Comparison of ENCODE assay signal across 13 mouse cellular contexts in the genomic region with DNA sequence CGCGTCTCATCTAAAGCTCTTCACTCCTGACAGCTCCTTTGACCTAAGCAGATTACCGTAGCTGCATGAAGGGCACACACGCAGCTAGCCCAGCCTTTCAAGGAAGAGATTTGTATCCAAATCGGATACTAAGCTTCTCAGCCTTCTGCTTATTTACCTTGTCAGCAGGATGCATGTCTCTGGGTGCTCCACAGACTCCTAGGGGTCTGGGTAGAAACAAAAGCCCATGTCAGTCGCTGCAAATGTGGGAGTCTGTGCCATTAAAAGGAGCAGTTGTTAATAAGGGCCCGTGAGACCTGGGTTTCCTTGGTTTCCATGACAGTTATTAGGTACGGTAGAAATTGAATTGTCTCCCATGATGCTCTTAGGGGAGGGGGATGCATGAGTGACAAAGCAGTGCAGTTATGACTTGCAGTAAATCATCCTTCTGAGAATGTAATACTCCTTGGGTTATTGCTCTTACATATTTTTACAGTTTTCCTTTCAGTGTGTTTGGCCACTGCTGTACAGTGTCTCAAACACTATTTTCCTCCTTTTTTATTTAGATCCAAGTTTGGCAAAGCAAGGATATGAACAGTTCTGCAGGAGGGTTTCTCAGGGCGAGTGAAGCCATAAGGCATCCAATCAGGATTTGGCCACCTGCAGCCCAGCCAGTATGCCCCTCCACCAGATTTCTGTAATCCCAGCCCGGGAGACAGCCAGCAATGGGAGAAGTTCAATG.
A peak's percentile ranks its signal among the peaks of the same experiment; 100 is the strongest.
DNase-seq lines count a peak whose midpoint lies in the region; ATAC-seq lines count a peak whose summit lies in the region.
"Had no signal": no experiment of that assay in that cellular context is flagged by ENCODE, and none has a peak within 500 bp of the region (broad histone marks: within the 10 kb centered on the region; RNA-seq: fewer than 3 reads in every experiment).

No protein-coding gene starts in this region.

- no peak for DNase-seq in heart, postnatal 4 days
- DNase-seq in embryonic facial prominence, embryonic 14.5 days (ENCODE audit: low spot score): no peak
- DNase-seq in urinary bladder, adult 2 months (ENCODE audit: low spot score): no peak
- no peak for DNase-seq in ovary, postnatal 10 days (ENCODE audit: low spot score)
- DNase-seq: adrenal gland, postnatal 10 days; cerebellum, adult 18-20 months; gastrocnemius, postnatal 36 days; kidney, adult 8-10 months had no signal

- 12% methylated on average over 10 of the region's 10 CpGs for WGBS in heart, embryonic 13.5 days
- 7% methylated on average over 10 of the region's 10 CpGs for WGBS in embryonic facial prominence, embryonic 14.5 days
- 3% methylated on average over 10 of the region's 10 CpGs for WGBS in hindbrain, embryonic 15.5 days
- 9% methylated on average over 10 of the region's 10 CpGs for WGBS in neural tube, embryonic 13.5 days
- 21% methylated on average over 10 of the region's 10 CpGs for WGBS in kidney, embryonic 16.5 days

- H3K4me3 ChIP-seq in heart, embryonic 13.5 days: 0 out of 2 replicates have a peak overlapping the region, but pooled peaks have one; percentile 1
- H3K4me3 ChIP-seq in embryonic facial prominence, embryonic 14.5 days (ENCODE audit: low read depth, low read length): no peak overlapping the region
- peak overlapping the region; percentile 17; the same call in 1 of the 2 replicates for H3K4me3 ChIP-seq in hindbrain, embryonic 15.5 days
- peak overlapping the region; percentile 3 for H3K4me3 ChIP-seq in neural tube, embryonic 13.5 days
- no peak overlapping the region for H3K4me3 ChIP-seq in kidney, embryonic 16.5 days (ENCODE audit: low read length)

- no peak overlapping the region for H3K27ac ChIP-seq in heart, embryonic 13.5 days (replicated peaks)
- no peak overlapping the region for H3K27ac ChIP-seq in embryonic facial prominence, embryonic 14.5 days (replicated peaks; ENCODE audit: low read depth, low read length)
- peak overlapping the region; percentile 65 for H3K27ac ChIP-seq in hindbrain, embryonic 15.5 days (replicated peaks)
- peak overlapping the region; percentile 61 for H3K27ac ChIP-seq in neural tube, embryonic 13.5 days (replicated peaks)
- H3K27ac ChIP-seq in kidney, embryonic 16.5 days (ENCODE audit: low read length): no peak overlapping the region

- no peaks in the 10 kb centered on the region for H3K9me3 ChIP-seq in heart, embryonic 13.5 days
- no peaks in the 10 kb centered on the region for H3K9me3 ChIP-seq in embryonic facial prominence, embryonic 14.5 days (ENCODE audit: control insufficient read depth, low read length)
- H3K9me3 ChIP-seq in hindbrain, embryonic 15.5 days: no peaks in the 10 kb centered on the region
- no peaks in the 10 kb centered on the region for H3K9me3 ChIP-seq in neural tube, embryonic 13.5 days
- no peaks in the 10 kb centered on the region for H3K9me3 ChIP-seq in kidney, embryonic 16.5 days (ENCODE audit: low read length)

- peak overlapping the region; percentile 42 for H3K4me2 ChIP-seq in heart, embryonic 13.5 days
- peak overlapping the region; percentile 4; the same call in 1 of the 2 replicates for H3K4me2 ChIP-seq in embryonic facial prominence, embryonic 14.5 days (ENCODE audit: low read depth, low read length)
- peak overlapping the region; percentile 49 for H3K4me2 ChIP-seq in hindbrain, embryonic 15.5 days
- peak overlapping the region; percentile 39 for H3K4me2 ChIP-seq in neural tube, embryonic 13.5 days
- no peak overlapping the region for H3K4me2 ChIP-seq in kidney, embryonic 16.5 days (replicated peaks; ENCODE audit: low read depth, low read length)
- H3K4me2 ChIP-seq: liver, embryonic 11.5 days had no signal

- no peak overlapping the region for H3K9ac ChIP-seq in heart, embryonic 13.5 days
- no peak overlapping the region for H3K9ac ChIP-seq in embryonic facial prominence, embryonic 14.5 days (ENCODE audit: low read depth, low read length)
- H3K9ac ChIP-seq in hindbrain, embryonic 15.5 days: peak overlapping the region; percentile 28; the same call in 1 of the 2 replicates
- H3K9ac ChIP-seq in neural tube, embryonic 13.5 days: peak overlapping the region; percentile 13
- no peak overlapping the region for H3K9ac ChIP-seq in kidney, embryonic 16.5 days (replicated peaks; ENCODE audit: low read length)

- 0 out of 2 replicates have a peak, but pooled peaks cover 4% of the 10 kb centered on the region for H3K4me1 ChIP-seq in heart, embryonic 13.5 days
- no peaks in the 10 kb centered on the region for H3K4me1 ChIP-seq in embryonic facial prominence, embryonic 14.5 days (ENCODE audit: control insufficient read depth, insufficient read depth, low read length)
- peaks cover 14% of the 10 kb centered on the region for H3K4me1 ChIP-seq in hindbrain, embryonic 15.5 days (replicated peaks)
- peaks cover 16% of the 10 kb centered on the region for H3K4me1 ChIP-seq in neural tube, embryonic 13.5 days (replicated peaks)
- no peaks in the 10 kb centered on the region for H3K4me1 ChIP-seq in kidney, embryonic 16.5 days (ENCODE audit: insufficient read depth, low read length)

- ATAC-seq in heart, embryonic 13.5 days (ENCODE audit: extremely low read depth, insufficient number of reproducible peaks, low FRiP score, low TSS enrichment): no peak
- no peak for ATAC-seq in embryonic facial prominence, embryonic 14.5 days (ENCODE audit: low read depth)
- ATAC-seq in hindbrain, embryonic 15.5 days (ENCODE audit: low FRiP score, low read depth): peak; percentile 82
- peak; percentile 88 for ATAC-seq in neural tube, embryonic 13.5 days (ENCODE audit: low read depth)
- ATAC-seq in kidney, embryonic 16.5 days (ENCODE audit: low FRiP score, low TSS enrichment): no peak

- H3K36me3 ChIP-seq in heart, embryonic 13.5 days: no peaks in the 10 kb centered on the region
- no peaks in the 10 kb centered on the region for H3K36me3 ChIP-seq in embryonic facial prominence, embryonic 14.5 days (ENCODE audit: control insufficient read depth, insufficient read depth, low read length)
- H3K36me3 ChIP-seq in hindbrain, embryonic 15.5 days: no peaks in the 10 kb centered on the region
- no peaks in the 10 kb centered on the region for H3K36me3 ChIP-seq in neural tube, embryonic 13.5 days
- no peaks in the 10 kb centered on the region for H3K36me3 ChIP-seq in kidney, embryonic 16.5 days (ENCODE audit: insufficient read depth, low read length)

- H3K27me3 ChIP-seq in heart, embryonic 13.5 days (replicated peaks): peaks cover 5% of the 10 kb centered on the region; the same call in 1 of the 2 replicates
- H3K27me3 ChIP-seq in embryonic facial prominence, embryonic 14.5 days (replicated peaks; ENCODE audit: control insufficient read depth, insufficient read depth, low read length): no peaks in the 10 kb centered on the region
- no peaks in the 10 kb centered on the region for H3K27me3 ChIP-seq in hindbrain, embryonic 15.5 days
- no peaks in the 10 kb centered on the region for H3K27me3 ChIP-seq in neural tube, embryonic 13.5 days
- H3K27me3 ChIP-seq in kidney, embryonic 16.5 days (ENCODE audit: insufficient read depth, low read length): no peaks in the 10 kb centered on the region

Comparison
In these comparisons a context has a peak if more than half of its experiments do, and no peak if none do; other contexts are left out.
1. ATAC-seq: peak in hindbrain, embryonic 15.5 days (single experiment) and neural tube, embryonic 13.5 days (single experiment); none in heart, embryonic 13.5 days (single experiment), embryonic facial prominence, embryonic 14.5 days (single experiment) and kidney, embryonic 16.5 days (single experiment).
2. H3K27ac ChIP-seq: peak in hindbrain, embryonic 15.5 days (single experiment) and neural tube, embryonic 13.5 days (single experiment); none in heart, embryonic 13.5 days (single experiment), embryonic facial prominence, embryonic 14.5 days (single experiment) and kidney, embryonic 16.5 days (single experiment).
3. H3K4me3 ChIP-seq: peak in heart, embryonic 13.5 days (single experiment), hindbrain, embryonic 15.5 days (single experiment) and neural tube, embryonic 13.5 days (single experiment); none in embryonic facial prominence, embryonic 14.5 days (single experiment) and kidney, embryonic 16.5 days (single experiment).
4. H3K9ac ChIP-seq: peak in hindbrain, embryonic 15.5 days (single experiment) and neural tube, embryonic 13.5 days (single experiment); none in heart, embryonic 13.5 days (single experiment), embryonic facial prominence, embryonic 14.5 days (single experiment) and kidney, embryonic 16.5 days (single experiment).